Mouse (Mus musculus) spleen, embryonic (tissue): ENCODE data around the gene Hoxb7.

Experiments
- CTCF ChIA-PET: fragments of 350-600 bp; sonication (Branson Sonifier 250); formaldehyde crosslinking; loops from one replicate; lab custom pipeline; 2022; lab: Charles Lee

The Hoxb7 gene

GRCm38 (mm10) chr11:96285771-96286738 is at the start of gene Hoxb7:
Hoxb7 (plus strand) TSS chr11:96286623.
- CTCF ChIA-PET, result interaction anchor here (0.5 to 0.6 kb wide), 2 partner anchors 45 to 1054 kb away, joined by 4 to 5 read pairs; no protein-coding TSS in a partner anchor

- CTCF ChIA-PET, result interaction anchor here (0.6 to 0.7 kb wide), 2 partner anchors 46 to 228 kb away, joined by 4 to 11 read pairs; partner anchors contain the start of gene Hoxb7
These were observed 46.2 kb upstream of the Hoxb7 start for GRCm38 (mm10) chr11:96240211-96240610.

GRCm38 (mm10) chr11:96250901-96251300 is 35.5 kb upstream of the Hoxb7 start:
- CTCF ChIA-PET, result no interaction called here

GRCm38 (mm10) chr11:96251480-96252031 is 34.9 kb upstream of the Hoxb7 start:
- CTCF ChIA-PET, result no interaction called here

- CTCF ChIA-PET, result interaction anchor here (0.7 kb wide), 1 partner anchor 132 kb away, joined by 3 read pairs; no protein-coding TSS in a partner anchor
These were observed 33.8 kb upstream of the Hoxb7 start for GRCm38 (mm10) chr11:96252541-96253120.

- CTCF ChIA-PET, result interaction anchor here (0.6 kb wide), 1 partner anchor 170 kb away, joined by 4 read pairs; no protein-coding TSS in a partner anchor
These were observed 32.2 kb upstream of the Hoxb7 start for GRCm38 (mm10) chr11:96254221-96254620.

- CTCF ChIA-PET, result no interaction called here
These were observed 31.1 kb upstream of the Hoxb7 start for GRCm38 (mm10) chr11:96255111-96255995.

GRCm38 (mm10) chr11:96255996-96256445 is 30.4 kb upstream of the Hoxb7 start:
- CTCF ChIA-PET, result no interaction called here

GRCm38 (mm10) chr11:96257141-96257540 is 29.3 kb upstream of the Hoxb7 start:
- CTCF ChIA-PET, result interaction anchor here (0.5 to 0.7 kb wide), 2 partner anchors 11 to 256 kb away, joined by 3 read pairs; no protein-coding TSS in a partner anchor

GRCm38 (mm10) chr11:96259038-96259437 is 27.4 kb upstream of the Hoxb7 start:
- CTCF ChIA-PET, result no interaction called here

- CTCF ChIA-PET, result no interaction called here
These were observed 26.9 kb upstream of the Hoxb7 start for GRCm38 (mm10) chr11:96259511-96259910.

- CTCF ChIA-PET, result no interaction called here
These were observed 26.0 kb upstream of the Hoxb7 start for GRCm38 (mm10) chr11:96260310-96260970.

- CTCF ChIA-PET, result no interaction called here
These were observed 25.0 kb upstream of the Hoxb7 start for GRCm38 (mm10) chr11:96261323-96261890.

GRCm38 (mm10) chr11:96262262-96262830 is 24.1 kb upstream of the Hoxb7 start:
- CTCF ChIA-PET, result no interaction called here

- CTCF ChIA-PET, result interaction anchor here (0.5 kb wide), 1 partner anchor 1086 kb away, joined by 5 read pairs; no protein-coding TSS in a partner anchor
These were observed 22.6 kb upstream of the Hoxb7 start for GRCm38 (mm10) chr11:96263636-96264389.

GRCm38 (mm10) chr11:96264390-96265020 is 21.9 kb upstream of the Hoxb7 start:
- CTCF ChIA-PET, result interaction anchor here (0.5 to 0.6 kb wide), 2 partner anchors 80 to 1085 kb away, joined by 5 to 8 read pairs; no protein-coding TSS in a partner anchor

- CTCF ChIA-PET, result interaction anchor here (0.6 to 0.7 kb wide), 2 partner anchors 29 to 1134 kb away, joined by 11 to 38 read pairs; no protein-coding TSS in a partner anchor
These were observed 20.5 kb upstream of the Hoxb7 start for GRCm38 (mm10) chr11:96265954-96266353.
